Mouse (Mus musculus) layer of hippocampus, adult 9-11 months (tissue): ENCODE data around the gene Prodh2.
A peak's percentile ranks its signal among the peaks of the same experiment; 100 is the strongest.

Experiments
- DNase-seq: peaks from one replicate; pipeline ENCODE4 v3.0.0; 2022

Gene Prodh2

DNA sequence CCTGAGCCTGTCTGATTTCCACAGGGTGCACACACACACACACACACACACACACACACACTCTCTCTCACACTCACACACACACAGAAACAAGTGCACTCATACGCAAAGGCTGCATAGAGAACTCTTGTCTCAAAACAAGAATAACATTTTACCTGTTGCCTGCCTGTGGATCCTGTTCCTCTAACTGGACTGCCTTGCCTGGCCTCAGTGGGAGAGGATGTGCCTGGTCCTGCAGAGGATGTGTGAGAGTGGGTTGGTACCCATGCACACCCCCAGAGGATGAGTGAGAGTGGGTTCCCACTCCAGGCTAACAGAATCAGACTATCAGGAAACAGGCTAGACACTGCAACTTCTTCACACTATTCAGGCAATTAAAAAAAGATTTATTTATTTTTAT, 57.2 kb downstream of the Prodh2 start:
- DNase-seq: no peak

DNA sequence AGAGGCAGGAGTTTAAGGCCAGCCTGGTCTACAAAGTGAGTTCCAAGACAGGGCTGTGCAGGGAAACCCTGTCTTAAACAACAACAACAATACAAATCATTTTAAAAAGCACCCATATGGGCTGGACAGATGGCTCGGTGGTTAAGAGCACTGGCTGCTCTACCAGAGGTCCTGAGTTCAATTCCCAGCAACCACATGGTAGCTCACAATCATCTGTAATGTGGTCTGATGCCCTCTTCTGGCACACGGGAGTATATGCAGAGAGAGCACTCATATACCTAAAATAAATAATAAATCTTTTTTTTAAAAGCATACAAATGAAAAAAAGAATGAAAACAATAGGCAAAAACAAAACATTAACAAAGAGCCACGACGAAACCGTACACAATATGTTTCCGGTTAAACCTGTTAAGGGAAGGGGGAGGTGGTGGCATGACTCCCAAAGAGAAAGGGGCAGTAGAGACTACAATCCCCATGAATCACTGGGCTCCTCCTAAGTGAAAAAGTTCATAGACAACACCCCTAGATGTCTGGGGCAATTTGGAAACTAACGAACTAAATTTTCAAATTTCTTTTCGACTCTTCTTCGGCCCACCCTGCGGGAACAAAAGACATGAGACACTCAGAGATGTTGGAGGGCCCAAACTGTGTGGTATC, 58.2 kb downstream of the Prodh2 start:
- DNase-seq: no peak

- peak; percentile 99 for DNase-seq
Measured at GRCm38 (mm10) chr7:30552102-30553020, 58.9 kb downstream of the Prodh2 start, which contains the start of the genes Hspb6 and Proser3. TSS of gene Hspb6 (plus strand) at chr7:30552178. TSS of gene Proser3 (minus strand) at chr7:30552299.

DNA sequence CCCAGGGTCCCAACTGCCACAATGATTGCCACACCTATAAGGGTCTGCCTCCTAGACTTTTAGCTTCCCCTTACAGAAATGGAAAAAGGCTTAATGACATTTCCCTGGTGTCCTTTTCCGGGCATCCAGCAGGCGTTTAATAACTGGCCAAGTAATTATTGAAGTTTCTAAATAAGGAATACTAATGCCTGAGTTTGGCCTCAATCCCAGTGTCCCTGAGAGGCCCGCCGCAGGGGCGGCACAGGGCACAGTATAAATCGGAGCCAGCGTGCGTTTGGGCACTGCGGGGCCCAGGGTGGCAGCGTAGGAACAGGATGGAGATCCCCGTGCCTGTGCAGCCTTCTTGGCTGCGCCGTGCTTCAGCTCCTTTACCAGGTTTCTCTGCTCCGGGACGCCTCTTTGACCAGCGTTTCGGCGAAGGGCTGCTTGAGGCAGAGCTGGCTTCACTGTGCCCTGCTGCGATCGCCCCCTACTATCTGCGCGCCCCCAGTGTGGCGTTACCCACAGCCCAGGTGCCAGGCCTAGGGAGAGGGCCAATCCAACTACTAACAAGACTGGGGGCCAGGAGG, 59.7 kb downstream of the Prodh2 start:
- no peak for DNase-seq

DNA sequence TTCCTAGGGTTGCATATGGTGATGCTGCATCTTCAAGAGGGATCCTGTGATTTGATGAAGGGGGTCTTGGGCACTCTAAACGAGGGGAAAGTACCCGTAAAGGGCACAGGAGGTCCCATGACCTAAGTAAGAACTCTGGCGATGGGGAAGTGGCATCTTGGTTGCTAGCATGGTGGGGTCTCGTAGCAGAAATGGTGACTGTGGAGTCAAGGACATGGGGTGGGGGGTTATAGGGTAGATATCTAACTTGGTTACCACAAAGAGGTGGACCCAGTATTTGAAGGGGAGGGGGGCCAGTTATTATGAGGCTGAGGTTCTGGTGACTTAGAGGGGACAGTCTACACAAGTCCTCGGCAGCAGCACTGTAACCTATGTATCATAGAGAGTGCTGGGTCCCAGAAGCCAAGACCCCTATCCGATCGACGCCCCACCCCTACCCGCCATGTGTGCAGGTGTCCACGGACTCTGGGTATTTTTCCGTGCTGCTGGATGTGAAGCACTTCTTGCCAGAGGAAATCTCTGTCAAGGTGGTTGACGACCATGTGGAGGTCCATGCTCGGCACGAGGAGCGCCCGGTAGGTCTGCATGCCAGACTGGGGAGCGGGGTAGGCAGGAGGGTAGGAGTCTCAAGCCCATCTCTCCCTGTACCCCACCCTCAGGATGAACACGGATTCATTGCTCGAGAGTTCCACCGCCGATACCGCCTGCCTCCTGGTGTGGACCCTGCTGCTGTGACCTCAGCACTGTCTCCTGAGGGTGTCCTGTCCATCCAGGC, 60.6 kb downstream of the Prodh2 start:
- no peak for DNase-seq

GRCm38 (mm10) chr7:30556894-30557536, 63.6 kb downstream of the Prodh2 start:
- DNase-seq: no peak

- DNase-seq: no peak
Measured at GRCm38 (mm10) chr7:30557901-30558514, 64.6 kb downstream of the Prodh2 start.

- DNase-seq: no peak
Measured at GRCm38 (mm10) chr7:30558656-30559442, 65.4 kb downstream of the Prodh2 start.

DNA sequence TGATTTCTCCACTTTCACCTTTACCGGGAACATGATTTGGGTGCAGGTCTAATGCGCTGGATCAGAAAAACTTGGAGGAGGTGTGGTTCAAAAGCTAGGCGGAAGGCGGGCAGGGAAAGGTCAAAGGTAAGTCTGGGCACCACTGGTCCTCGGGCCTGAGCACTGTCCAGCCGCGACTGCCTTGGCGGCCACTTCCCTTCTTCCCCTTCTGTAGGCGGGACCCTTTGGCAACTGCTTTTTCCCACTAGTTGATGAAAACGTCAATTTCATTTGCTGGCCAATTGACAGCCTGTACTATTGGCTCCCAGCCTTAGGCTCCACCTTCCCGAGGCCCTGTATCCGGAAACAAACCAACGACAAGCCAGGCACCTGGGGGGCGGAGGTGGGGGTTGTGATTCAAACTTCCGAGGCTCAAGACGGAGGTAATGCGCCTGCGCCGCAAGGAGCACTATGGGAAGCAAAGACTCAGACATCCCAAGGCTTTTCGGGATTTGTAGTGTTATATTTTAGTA, 66.1 kb downstream of the Prodh2 start, which contains the start of gene Lin37:
Gene Lin37 (minus strand): TSS at position 396 of the 512 bp plus-strand sequence.
- DNase-seq: peak; percentile 99

DNA sequence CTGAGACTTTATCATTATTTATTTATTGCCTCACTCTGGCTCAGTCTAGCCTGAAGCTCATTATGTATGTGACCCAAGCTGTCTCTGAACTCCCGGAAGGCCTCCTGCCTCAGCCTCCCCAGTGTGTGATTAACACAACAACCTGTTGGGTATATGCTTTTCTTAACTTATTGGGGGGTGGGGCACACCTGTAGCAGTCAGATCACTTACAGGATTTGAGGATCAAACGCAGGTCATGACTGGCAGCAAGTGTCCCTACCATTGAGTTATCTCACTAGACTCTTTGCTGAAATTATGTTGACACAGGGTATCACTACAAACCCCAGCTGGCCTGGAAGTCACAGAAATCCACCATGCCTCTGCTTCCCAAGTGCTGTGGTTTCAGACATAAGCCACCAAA, 66.9 kb downstream of the Prodh2 start:
- DNase-seq: no peak

GRCm38 (mm10) chr7:30562526-30563116, 69.2 kb downstream of the Prodh2 start:
- no peak for DNase-seq
